Mouse (Mus musculus) embryonic fibroblast, embryonic 13.5 days (primary cell): ENCODE measurements around the gene Agap1.

Source experiments
- CTCF ChIP-seq: IDR thresholded peaks from 2 replicates; pipeline ENCODE4 v1.5.1; 2011; ENCODE audit warnings: mild to moderate bottlenecking, control low read depth, low read length, moderate library complexity, borderline replicate concordance; ENCODE audit not compliant: insufficient read depth
- POLR2A ChIP-seq: IDR thresholded peaks from 2 replicates; pipeline ENCODE4 v1.6.1; 2011; ENCODE audit warnings: low read depth, mild to moderate bottlenecking, control low read depth, low read length, moderate library complexity

GRCm38 (mm10) chr1:89801506-89801905, 346.9 kb downstream of the Agap1 start:
- TF ChIP-seq CTCF = no peak
- TF ChIP-seq POLR2A = no peak
